Mouse (Mus musculus) CH12.LX (cell line): ENCODE results near the gene Pxdc1. TPM values are rescaled to one million over a fixed set of nuclear protein-coding genes. Genes with fewer than 3 reads are reported as not detected.

ENCODE experiments used
- DNase-seq: peaks from one replicate; pipeline ENCODE4 v3.0.0-alpha.2; 2013; ENCODE audit errors: extremely low read depth
- H3K27ac ChIP-seq: 2 replicates; pipeline ENCODE4 v1.5.1; 2012; ENCODE audit warnings: low read depth, mild to moderate bottlenecking, control low read depth, moderate library complexity; ENCODE audit not compliant: insufficient read depth
- H3K27me3 ChIP-seq: replicated peaks from 2 replicates; pipeline ENCODE3; 2012; ENCODE audit warnings: inconsistent platforms
- H3K36me3 ChIP-seq, 2 experiments: replicated peaks in 1 of 2; 2 replicates each; pipeline versions ENCODE3 to v1.6.1; 2012; ENCODE audit warnings: inconsistent platforms in 1 of 2, low read length in 1 of 2, mild to moderate bottlenecking in 1 of 2, mixed read lengths in 1 of 2, moderate library complexity in 1 of 2; ENCODE audit not compliant: control insufficient read depth in 1 of 2, insufficient read depth in 1 of 2
- H3K4me1 ChIP-seq, 2 experiments: 2 replicates each; pipeline ENCODE4 v1.6.1; 2012; ENCODE audit warnings: inconsistent platforms in 1 of 2, moderate library complexity in 1 of 2; ENCODE audit not compliant: insufficient read depth in 2 of 2, control insufficient read depth in 1 of 2
- H3K4me2 ChIP-seq: 2 replicates; pipeline ENCODE4 v1.6.1; 2012; ENCODE audit warnings: low read depth, mild to moderate bottlenecking, control low read depth; ENCODE audit not compliant: poor library complexity, insufficient read depth, severe bottlenecking
- H3K4me3 ChIP-seq, 3 experiments: fragments of 150-350 bp in 1 of 3; sonication (generic) in 1 of 3; replicated peaks in 1 of 3; 2 replicates each; pipeline versions ENCODE3 to v1.5.1; 2011 to 2012; ENCODE audit warnings: low read depth in 2 of 3, low read length in 2 of 3, mild to moderate bottlenecking in 2 of 3, moderate library complexity in 2 of 3, control low read depth in 1 of 3, improper control_type of control experiment in 1 of 3, inconsistent platforms in 1 of 3, mixed read lengths in 1 of 3; ENCODE audit not compliant: poor library complexity in 1 of 3
- H3K79me2 ChIP-seq: replicated peaks from 2 replicates; pipeline ENCODE4 v1.6.1; 2012; ENCODE audit warnings: mild to moderate bottlenecking, moderate library complexity; ENCODE audit not compliant: control insufficient read depth, poor library complexity, insufficient read depth, severe bottlenecking; ENCODE audit errors: extremely low read depth
- H3K9ac ChIP-seq: 2 replicates; pipeline ENCODE4 v1.6.1; 2012; ENCODE audit warnings: low read depth, mild to moderate bottlenecking, control low read depth, moderate library complexity; ENCODE audit not compliant: insufficient read depth
- H3K9me3 ChIP-seq: replicated peaks from 2 replicates; pipeline ENCODE3; 2012; ENCODE audit warnings: low read length, inconsistent platforms, mixed read lengths
- BHLHE40 ChIP-seq: IDR thresholded peaks from 2 replicates; pipeline ENCODE4 v1.6.1; 2011; ENCODE audit warnings: mild to moderate bottlenecking, low read depth, low read length, improper control_type of control experiment
- CTCF ChIP-seq, 2 experiments: IDR thresholded peaks in 1 of 2; conservative IDR thresholded peaks in 1 of 2; 2 replicates each; pipeline ENCODE4 v1.5.1; 2011 to 2012; ENCODE audit warnings: low read depth in 2 of 2, low read length in 2 of 2, improper control_type of control experiment in 1 of 2, inconsistent platforms in 1 of 2, mild to moderate bottlenecking in 1 of 2, moderate library complexity in 1 of 2
- E2F4 ChIP-seq: IDR thresholded peaks from 2 replicates; pipeline ENCODE4 v1.6.1; 2011; ENCODE audit warnings: low read depth, low read length, improper control_type of control experiment; ENCODE audit not compliant: insufficient replicate concordance
- EP300 ChIP-seq: IDR thresholded peaks from 2 replicates; pipeline ENCODE4 v1.6.1; 2011; ENCODE audit warnings: low read length, improper control_type of control experiment
- GABPA ChIP-seq: IDR thresholded peaks from 2 replicates; pipeline ENCODE4 v1.6.1; 2012; ENCODE audit warnings: low read depth, low read length, improper control_type of control experiment, inconsistent platforms; ENCODE audit not compliant: insufficient replicate concordance
- HCFC1 ChIP-seq: IDR thresholded peaks from 2 replicates; pipeline ENCODE4 v1.6.1; 2012; ENCODE audit warnings: low read depth, mild to moderate bottlenecking, inconsistent platforms, low read length, improper control_type of control experiment
- IRF4 ChIP-seq: IDR thresholded peaks from 2 replicates; pipeline ENCODE4 v1.6.1; 2014; ENCODE audit warnings: low read depth, mild to moderate bottlenecking, inconsistent platforms, low read length, improper control_type of control experiment
- JUND ChIP-seq: conservative IDR thresholded peaks from 2 replicates; pipeline ENCODE4 v1.6.1; 2011; ENCODE audit warnings: low read depth, low read length, improper control_type of control experiment
- KAT2A ChIP-seq: IDR thresholded peaks from 2 replicates; pipeline ENCODE4 v1.6.1; 2012; ENCODE audit warnings: low read length, improper control_type of control experiment, inconsistent platforms; ENCODE audit not compliant: insufficient replicate concordance
- MAX ChIP-seq: IDR thresholded peaks from 2 replicates; pipeline ENCODE4 v1.6.1; 2011; ENCODE audit warnings: low read length, improper control_type of control experiment
- MAZ ChIP-seq: IDR thresholded peaks from 2 replicates; pipeline ENCODE4 v1.6.1; 2012; ENCODE audit warnings: low read depth, mild to moderate bottlenecking, inconsistent platforms, low read length, improper control_type of control experiment, moderate library complexity
- MEF2A ChIP-seq: IDR thresholded peaks from 2 replicates; pipeline ENCODE4 v1.6.1; 2014; ENCODE audit warnings: low read depth, mild to moderate bottlenecking, inconsistent platforms, low read length, improper control_type of control experiment, borderline replicate concordance
- MYC ChIP-seq: IDR thresholded peaks from 2 replicates; pipeline ENCODE4 v1.6.1; 2011; ENCODE audit warnings: low read depth, mild to moderate bottlenecking, improper control_type of control experiment, low read length
- NELFE ChIP-seq: IDR thresholded peaks from 2 replicates; pipeline ENCODE4 v1.6.1; 2011; ENCODE audit warnings: low read depth, low read length, improper control_type of control experiment
- PAX5 ChIP-seq: IDR thresholded peaks from 2 replicates; pipeline ENCODE4 v1.6.1; 2012; ENCODE audit warnings: low read length, inconsistent platforms, mixed read lengths
- POLR2A ChIP-seq: IDR thresholded peaks from 2 replicates; pipeline ENCODE4 v1.6.1; 2011; ENCODE audit warnings: low read depth, mild to moderate bottlenecking, improper control_type of control experiment, low read length
- POLR2AphosphoS2 ChIP-seq: IDR thresholded peaks from 2 replicates; pipeline ENCODE4 v1.6.1; 2011; ENCODE audit warnings: low read depth, low read length, improper control_type of control experiment
- RCOR1 ChIP-seq: conservative IDR thresholded peaks from 2 replicates; pipeline ENCODE4 v1.6.1; 2012; ENCODE audit warnings: low read depth, mild to moderate bottlenecking, inconsistent platforms, low read length, improper control_type of control experiment
- SIN3A ChIP-seq: IDR thresholded peaks from 2 replicates; pipeline ENCODE4 v1.6.1; 2012; ENCODE audit warnings: low read length, improper control_type of control experiment, inconsistent platforms
- SMC3 ChIP-seq: IDR thresholded peaks from 2 replicates; pipeline ENCODE4 v1.6.1; 2011; ENCODE audit warnings: low read depth, low read length, improper control_type of control experiment
- TBP ChIP-seq: conservative IDR thresholded peaks from 2 replicates; pipeline ENCODE4 v1.6.1; 2011; ENCODE audit warnings: low read depth, low read length, improper control_type of control experiment
- TCF12 ChIP-seq: IDR thresholded peaks from 2 replicates; pipeline ENCODE4 v1.6.1; 2014; ENCODE audit warnings: low read depth, mild to moderate bottlenecking, inconsistent platforms, low read length, improper control_type of control experiment
- UBTF ChIP-seq: IDR thresholded peaks from 2 replicates; pipeline ENCODE4 v1.6.1; 2012; ENCODE audit warnings: low read depth, mild to moderate bottlenecking, inconsistent platforms, low read length, improper control_type of control experiment, moderate library complexity
- ZMIZ1 ChIP-seq: IDR thresholded peaks from 2 replicates; pipeline ENCODE4 v1.6.1; 2012; ENCODE audit warnings: low read depth, mild to moderate bottlenecking, inconsistent platforms, low read length, improper control_type of control experiment
- ZNF384 ChIP-seq: IDR thresholded peaks from 2 replicates; pipeline ENCODE4 v1.6.1; 2012; ENCODE audit warnings: low read depth, low read length, improper control_type of control experiment, inconsistent platforms
- dilution Hi-C: fragments of 300-500 bp; cut with MboI; formaldehyde crosslinking; loops from 2 replicates; pipeline ENCODE4 v1.14.3; 2020; ENCODE audit warnings: low sequenced_read_pairs; ENCODE audit not compliant: extremely low pct_unique_long_range_greater_than_20kb, extremely low pct_ligation_motif_present
- in situ Hi-C: fragments of 300-500 bp; cut with MboI; formaldehyde crosslinking; loops from 3 replicates; pipeline ENCODE4 v1.14.3; 2019; ENCODE audit warnings: low sequenced_read_pairs, low pct_ligation_motif_present, low pct_unique_long_range_greater_than_20kb, mixed read lengths
- polyA plus RNA-seq: library from polyadenylated mRNA; unstranded; fragments of >175 nt; gene quantifications from 2 replicates; pipeline ENCODE4 v1.2.1, GENCODE M21; 2012; ENCODE audit warnings: low read depth; ENCODE audit not compliant: insufficient read length
- total RNA-seq, 2 experiments: library from RNA; depleted of rRNA; stranded (reverse); fragments of 300-350 nt in 1 of 2; fragments of >200 nt in 1 of 2; gene quantifications; 2 replicates each; pipeline ENCODE4 v1.2.3; 2012 to 2014

Gene Pxdc1
- total and polyA plus RNA-seq, 3 experiments: not detected

GRCm38 (mm10) chr13:34630319-34630718, 23.0 kb downstream of the Pxdc1 start:
- Histone ChIP-seq H3K4me3 (no peak overlapping the region), H3K27me3 (no peaks in the 10 kb centered on the region), H3K27ac (no peak overlapping the region), H3K4me1 (peaks cover 2 to 16% of the 10 kb centered on the region in 2 experiments), H3K4me2 (no peak overlapping the region), H3K79me2 (no peaks in the 10 kb centered on the region), H3K9ac (no peak overlapping the region), H3K9me3 (no peaks in the 10 kb centered on the region), H3K36me3 (no peaks in the 10 kb centered on the region)
- no peak for TF ChIP-seq JUND
- no peak for TF ChIP-seq CTCF (conservative IDR thresholded peaks at IDR 0.05 in 1 of 2, IDR thresholded peaks at IDR 0.05 in 1 of 2; ENCODE audit: low read depth in 2 of 2, low read length in 2 of 2)
- no peak for TF ChIP-seq SIN3A
- no peak for TF ChIP-seq HCFC1
- TF ChIP-seq ZNF384: no peak
- TF ChIP-seq BHLHE40: no peak
- no peak for TF ChIP-seq GABPA
- no peak for TF ChIP-seq POLR2A
- no peak for TF ChIP-seq PAX5
- no peak for TF ChIP-seq NELFE
- no peak for TF ChIP-seq TCF12
- no peak for TF ChIP-seq TBP
- no peak for TF ChIP-seq RCOR1
- TF ChIP-seq ZMIZ1: no peak
- in situ Hi-C loops: loop anchor here (5.0 to 10.0 kb wide), 2 partner anchors 443 to 586 kb away; no protein-coding TSS in a partner anchor
- no peak for DNase-seq
- dilution Hi-C loops: no loop called here

GRCm38 (mm10) chr13:34629741-34630140, 23.5 kb downstream of the Pxdc1 start:
- no peak overlapping the region for H3K9ac ChIP-seq
- in situ Hi-C loops (loop anchor here (5.0 to 10.0 kb wide), 2 partner anchors 442 to 585 kb away; no protein-coding TSS in a partner anchor), dilution Hi-C loops (no loop called here)
- DNase-seq: no peak
- H3K79me2 ChIP-seq: no peaks in the 10 kb centered on the region
- H3K36me3 ChIP-seq: no peaks in the 10 kb centered on the region
- no peaks in the 10 kb centered on the region for H3K9me3 ChIP-seq
- peaks cover 2 to 16% of the 10 kb centered on the region in 2 experiments for H3K4me1 ChIP-seq
- no peak overlapping the region for H3K4me3 ChIP-seq
- TF ChIP-seq MAZ (no peak), SMC3 (no peak), CTCF (conservative IDR thresholded peaks at IDR 0.05 in 1 of 2, IDR thresholded peaks at IDR 0.05 in 1 of 2; ENCODE audit: low read depth in 2 of 2, low read length in 2 of 2) (no peak), IRF4 (no peak), ZNF384 (no peak), HCFC1 (no peak), MEF2A (no peak), GABPA (no peak), SIN3A (no peak), UBTF (no peak), MYC (no peak), MAX (no peak), E2F4 (no peak), RCOR1 (no peak), EP300 (no peak), KAT2A (no peak), TCF12 (no peak), POLR2AphosphoS2 (no peak)
- TF ChIP-seq, all 38 proteins: peak for 0
- Histone ChIP-seq H3K4me2 (no peak overlapping the region), H3K27me3 (no peaks in the 10 kb centered on the region), H3K27ac (no peak overlapping the region)
